In the genomic region with DNA sequence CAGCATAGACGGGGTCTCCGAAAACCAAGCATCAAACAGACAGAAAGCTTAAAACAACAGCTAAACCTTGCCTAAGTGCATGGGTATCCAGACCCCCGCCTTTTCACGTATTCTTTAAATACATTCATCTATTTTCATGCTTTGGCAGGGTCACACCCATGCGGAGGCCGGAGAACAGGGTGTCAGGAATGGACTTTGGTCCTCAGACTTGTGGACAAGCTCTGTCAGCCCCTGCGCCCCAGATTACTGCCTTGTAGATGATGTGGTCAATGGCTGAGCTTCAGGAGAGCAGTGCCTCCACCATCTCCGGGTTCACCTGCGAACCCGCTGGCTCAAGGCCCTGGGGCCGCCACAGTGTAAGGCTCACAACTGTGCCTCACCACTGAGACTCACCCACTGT, we compare ENCODE assay signal across 21 mouse cellular contexts. TPM values are rescaled to one million over a fixed set of nuclear protein-coding genes. Genes with fewer than 3 reads are reported as not detected.
DNase-seq lines count a peak whose midpoint lies in the region; ATAC-seq and TF ChIP-seq lines count a peak whose summit lies in the region.
"Had no signal": no experiment of that assay in that cellular context is flagged by ENCODE, and none has a peak within 500 bp of the region (broad histone marks: within the 10 kb centered on the region; RNA-seq: fewer than 3 reads in every experiment).

No protein-coding gene starts in this region.

- no peak overlapping the region for H3K4me3 ChIP-seq in intestine, embryonic 15.5 days (replicated peaks)
- no peak overlapping the region for H3K4me3 ChIP-seq in intestine, postnatal 0 days (ENCODE audit: low read depth, low read length)
- H3K4me3 ChIP-seq in stomach, postnatal 0 days (ENCODE audit: low read depth, low read length), result no peak overlapping the region
- H3K4me3 ChIP-seq: embryonic facial prominence, embryonic 10.5 days; embryonic facial prominence, embryonic 12.5 days; forebrain, embryonic 13.5 days; forebrain, embryonic 15.5 days had no signal

- no peak overlapping the region for H3K27ac ChIP-seq in intestine, embryonic 15.5 days
- peak overlapping the region; percentile 71 for H3K27ac ChIP-seq in intestine, postnatal 0 days (ENCODE audit: low read depth, low read length)
- no peak overlapping the region for H3K27ac ChIP-seq in stomach, postnatal 0 days (replicated peaks)
- H3K27ac ChIP-seq: embryonic facial prominence, embryonic 10.5 days; embryonic facial prominence, embryonic 12.5 days; forebrain, embryonic 13.5 days; forebrain, embryonic 15.5 days had no signal

- H3K4me2 ChIP-seq in intestine, embryonic 15.5 days (replicated peaks), result no peak overlapping the region
- no peak overlapping the region for H3K4me2 ChIP-seq in intestine, postnatal 0 days (replicated peaks; ENCODE audit: low read depth)
- no peak overlapping the region for H3K4me2 ChIP-seq in stomach, postnatal 0 days (replicated peaks; ENCODE audit: low read depth)
- H3K4me2 ChIP-seq: embryonic facial prominence, embryonic 12.5 days; forebrain, embryonic 13.5 days; forebrain, embryonic 15.5 days had no signal

- peaks cover 6% of the 10 kb centered on the region; the same call in 1 of the 2 replicates for H3K4me1 ChIP-seq in intestine, embryonic 15.5 days (replicated peaks)
- 0 out of 2 replicates have a peak, but pooled peaks cover 7% of the 10 kb centered on the region for H3K4me1 ChIP-seq in intestine, postnatal 0 days (replicated peaks; ENCODE audit: control insufficient read depth, insufficient read depth, low read length)
- no peaks in the 10 kb centered on the region for H3K4me1 ChIP-seq in stomach, postnatal 0 days (replicated peaks; ENCODE audit: control insufficient read depth, insufficient read depth)
- H3K4me1 ChIP-seq: embryonic facial prominence, embryonic 12.5 days; forebrain, embryonic 13.5 days; forebrain, embryonic 15.5 days had no signal

- no peaks in the 10 kb centered on the region for H3K27me3 ChIP-seq in intestine, embryonic 15.5 days (replicated peaks)
- no peaks in the 10 kb centered on the region for H3K27me3 ChIP-seq in intestine, postnatal 0 days (replicated peaks; ENCODE audit: control insufficient read depth, insufficient read depth, low read length)
- H3K27me3 ChIP-seq in stomach, postnatal 0 days (ENCODE audit: control insufficient read depth, insufficient read depth, low read length), result no peaks in the 10 kb centered on the region
- H3K27me3 ChIP-seq: embryonic facial prominence, embryonic 12.5 days; forebrain, embryonic 13.5 days; forebrain, embryonic 15.5 days had no signal

- 78% methylated on average over 11 of the region's 11 CpGs for WGBS in intestine, embryonic 15.5 days
- WGBS in intestine, postnatal 0 days, result 53% methylated on average over 11 of the region's 11 CpGs
- 75% methylated on average over 11 of the region's 11 CpGs for WGBS in stomach, postnatal 0 days

- no peak overlapping the region for H3K9ac ChIP-seq in intestine, embryonic 15.5 days
- H3K9ac ChIP-seq in intestine, postnatal 0 days (ENCODE audit: low read depth, low read length), result no peak overlapping the region
- H3K9ac ChIP-seq in stomach, postnatal 0 days (ENCODE audit: low read length), result no peak overlapping the region
- H3K9ac ChIP-seq: embryonic facial prominence, embryonic 12.5 days; forebrain, embryonic 13.5 days; forebrain, embryonic 15.5 days; forebrain, postnatal 0 days had no signal

- TF ChIP-seq EP300 in stomach, postnatal 0 days (optimal IDR thresholded peaks at IDR 0.05), result no peak

- no peaks in the 10 kb centered on the region for H3K36me3 ChIP-seq in intestine, embryonic 15.5 days
- no peaks in the 10 kb centered on the region for H3K36me3 ChIP-seq in intestine, postnatal 0 days (ENCODE audit: control insufficient read depth, insufficient read depth)
- H3K36me3 ChIP-seq in stomach, postnatal 0 days (ENCODE audit: control insufficient read depth, insufficient read depth, low read length), result no peaks in the 10 kb centered on the region
- H3K36me3 ChIP-seq: embryonic facial prominence, embryonic 10.5 days; embryonic facial prominence, embryonic 12.5 days; forebrain, embryonic 15.5 days had no signal

- DNase-seq in stomach, postnatal 0 days (ENCODE audit: low spot score), result peak; percentile 69
- DNase-seq in spleen, postnatal 4 days (ENCODE audit: low spot score in 2 of 2), result no peak
- DNase-seq in c-Kit-positive CD71-positive TER-119-positive erythroid progenitor cells, embryonic 14.5 days (ENCODE audit: low spot score), result no peak
- no peak for DNase-seq in ovary, postnatal 36 days (ENCODE audit: low spot score)
- DNase-seq: adrenal gland, adult 8-10 months; adrenal gland, postnatal 14 days; adrenal gland, postnatal 36 days; cerebellum, adult 11 months; cerebellum, adult 18-20 months; cerebellum, adult 8-10 months; cerebellum, adult 9-11 months; cerebellum, postnatal 14 days; cerebellum, postnatal 36 days; forebrain, postnatal 0 days had no signal

- H3K9me3 ChIP-seq in intestine, embryonic 15.5 days, result no peaks in the 10 kb centered on the region
- H3K9me3 ChIP-seq in intestine, postnatal 0 days (ENCODE audit: control insufficient read depth), result no peaks in the 10 kb centered on the region
- no peaks in the 10 kb centered on the region for H3K9me3 ChIP-seq in stomach, postnatal 0 days (ENCODE audit: control insufficient read depth, low read length)
- H3K9me3 ChIP-seq: embryonic facial prominence, embryonic 10.5 days; embryonic facial prominence, embryonic 12.5 days; forebrain, embryonic 13.5 days; forebrain, embryonic 15.5 days had no signal

- peak; percentile 54; the same call in 1 of the 2 replicates for ATAC-seq in intestine, embryonic 15.5 days
- peak; percentile 83 for ATAC-seq in intestine, postnatal 0 days
- peak; percentile 77 for ATAC-seq in stomach, postnatal 0 days (ENCODE audit: low FRiP score, low TSS enrichment)
- ATAC-seq: activated CD4-positive, CD25-positive, alpha-beta regulatory T cell, adult 4 months; forebrain, embryonic 13.5 days; forebrain, embryonic 15.5 days; forebrain, postnatal 0 days had no signal

- no peak for TF ChIP-seq CTCF in intestine, postnatal 0 days (IDR thresholded peaks at IDR 0.05; ENCODE audit: low read depth)
- TF ChIP-seq CTCF in stomach, postnatal 0 days (IDR thresholded peaks at IDR 0.05; ENCODE audit: low read depth), result no peak

RNA-seq across cellular contexts. Expression of a gene that starts 21.6 kb away (rescaled TPM):
- 20.3 and 21.8 TPM in 2 replicates for polyA plus RNA-seq in intestine, embryonic 15.5 days (2015; fragmentation: Nextera tagmentation; extraction: Ambion mirVana)
- polyA plus RNA-seq in intestine, postnatal 0 days (2015; fragmentation: Nextera tagmentation; extraction: Ambion mirVana), result 31.4 and 32.9 TPM in 2 replicates
- 17.3 and 19.2 TPM in 2 replicates for polyA plus RNA-seq in stomach, postnatal 0 days (2015; fragmentation: Nextera tagmentation; extraction: Ambion mirVana)

RNA-seq across cellular contexts. Expression of a gene that starts 23.0 kb away (rescaled TPM):
- 2.5 and 2.9 TPM in 2 replicates for polyA plus RNA-seq in intestine, embryonic 15.5 days (2015; fragmentation: Nextera tagmentation; extraction: Ambion mirVana)
- polyA plus RNA-seq in intestine, postnatal 0 days (2015; fragmentation: Nextera tagmentation; extraction: Ambion mirVana), result 3.8 and 4.3 TPM in 2 replicates
- polyA plus RNA-seq in stomach, postnatal 0 days (2015; fragmentation: Nextera tagmentation; extraction: Ambion mirVana), result 1.4 and 1.7 TPM in 2 replicates
- polyA plus RNA-seq: activated CD4-positive, CD25-positive, alpha-beta regulatory T cell, adult 4 months had no signal

RNA-seq across cellular contexts. Expression of a gene that starts 27.2 kb away (rescaled TPM):
- 387 and 549 TPM in 2 replicates for polyA plus RNA-seq in intestine, embryonic 15.5 days (2015; fragmentation: Nextera tagmentation; extraction: Ambion mirVana)
- polyA plus RNA-seq in intestine, postnatal 0 days (2015; fragmentation: Nextera tagmentation; extraction: Ambion mirVana), result 456 and 498 TPM in 2 replicates
- polyA plus RNA-seq in stomach, postnatal 0 days (2015; fragmentation: Nextera tagmentation; extraction: Ambion mirVana), result 682 and 701 TPM in 2 replicates
